Mouse (Mus musculus) midbrain, embryonic 15.5 days (tissue): ENCODE data around the gene Pola2. TPM values are rescaled to one million over a fixed set of nuclear protein-coding genes. Genes with fewer than 3 reads are reported as not detected.

Source experiments
- ATAC-seq: fragments of 200-750 bp; cut with Nextera tagmentation; replicated peaks from 2 replicates; pipeline ENCODE4 v1.8.0; 2017; ENCODE audit warnings: moderate TSS enrichment
- H3K27ac ChIP-seq: fragments of 300-500 bp; sonication (generic); 2 replicates; pipeline ENCODE4 v1.5.1; 2015; ENCODE audit warnings: mild to moderate bottlenecking, inconsistent platforms
- H3K27me3 ChIP-seq: fragments of 300-500 bp; sonication (generic); replicated peaks from 2 replicates; pipeline ENCODE4 v1.6.1; 2015; ENCODE audit warnings: inconsistent platforms
- H3K36me3 ChIP-seq: fragments of 300-500 bp; sonication (generic); replicated peaks from 2 replicates; pipeline ENCODE4 v1.6.1; 2015; ENCODE audit warnings: inconsistent platforms
- H3K4me1 ChIP-seq: fragments of 300-500 bp; sonication (generic); 2 replicates; pipeline ENCODE4 v1.6.1; 2015; ENCODE audit warnings: inconsistent platforms
- H3K4me2 ChIP-seq: fragments of 300-500 bp; sonication (generic); 2 replicates; pipeline ENCODE4 v1.6.1; 2015; ENCODE audit warnings: inconsistent platforms, mild to moderate bottlenecking, moderate library complexity
- H3K4me3 ChIP-seq: fragments of 300-500 bp; sonication (generic); 2 replicates; pipeline ENCODE4 v1.5.1; 2015; ENCODE audit warnings: mild to moderate bottlenecking, inconsistent platforms
- H3K9ac ChIP-seq: fragments of 300-500 bp; sonication (generic); 2 replicates; pipeline ENCODE4 v1.6.1; 2015; ENCODE audit warnings: mild to moderate bottlenecking, inconsistent platforms
- H3K9me3 ChIP-seq: fragments of 300-500 bp; sonication (generic); 2 replicates; pipeline ENCODE4 v1.6.1; 2016; ENCODE audit warnings: inconsistent platforms
- WGBS: fragments of 180-500 bp; shearing (Covaris S2); methylation state at CpG from one replicate; pipeline ENCODE4 v1.1.7; 2015; ENCODE audit warnings: mixed read lengths; 5-methylcytosine and 5-hydroxymethylcytosine counted together
- polyA plus RNA-seq: library from polyadenylated mRNA; unstranded; fragments of >200 nt; fragmentation: Nextera tagmentation; extraction: Ambion mirVana; gene quantifications from 2 replicates; pipeline ENCODE4 v1.2.1, GENCODE M21; 2015

The Pola2 gene
- polyA plus RNA-seq, 1 experiment from 2014 or later: 25.3 TPM

DNA sequence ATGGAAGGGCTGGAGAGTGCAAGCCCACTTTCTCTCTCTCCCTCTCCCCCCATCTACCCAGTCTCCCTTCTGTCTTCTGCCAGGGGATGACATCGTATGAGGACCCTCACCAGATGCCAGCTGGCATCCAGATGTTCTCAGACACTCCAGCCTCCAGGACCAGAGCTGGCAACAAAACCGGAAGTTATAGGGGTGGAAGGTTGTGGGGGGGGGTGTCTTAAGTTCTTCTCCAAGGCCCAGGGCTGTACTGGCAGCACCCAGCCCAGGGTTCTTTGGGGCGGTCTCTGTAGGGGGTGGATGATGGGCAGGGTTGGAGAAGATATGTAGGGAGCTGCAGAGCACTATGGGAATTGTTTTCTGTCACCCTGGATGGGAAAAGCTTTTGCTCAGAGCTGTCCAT is 35.5 kb downstream of the Pola2 start:
- H3K4me3 ChIP-seq: no peak overlapping the region
- no peak overlapping the region for H3K27ac ChIP-seq
- no peaks in the 10 kb centered on the region; the same call in 1 of the 2 replicates for H3K27me3 ChIP-seq
- no peaks in the 10 kb centered on the region for H3K36me3 ChIP-seq
- no peaks in the 10 kb centered on the region for H3K9me3 ChIP-seq
- H3K4me1 ChIP-seq: peaks cover 15% of the 10 kb centered on the region
- H3K9ac ChIP-seq: no peak overlapping the region
- WGBS: 71% methylated on average over 3 of the region's 3 CpGs
- H3K4me2 ChIP-seq: no peak overlapping the region
- no peak for ATAC-seq

DNA sequence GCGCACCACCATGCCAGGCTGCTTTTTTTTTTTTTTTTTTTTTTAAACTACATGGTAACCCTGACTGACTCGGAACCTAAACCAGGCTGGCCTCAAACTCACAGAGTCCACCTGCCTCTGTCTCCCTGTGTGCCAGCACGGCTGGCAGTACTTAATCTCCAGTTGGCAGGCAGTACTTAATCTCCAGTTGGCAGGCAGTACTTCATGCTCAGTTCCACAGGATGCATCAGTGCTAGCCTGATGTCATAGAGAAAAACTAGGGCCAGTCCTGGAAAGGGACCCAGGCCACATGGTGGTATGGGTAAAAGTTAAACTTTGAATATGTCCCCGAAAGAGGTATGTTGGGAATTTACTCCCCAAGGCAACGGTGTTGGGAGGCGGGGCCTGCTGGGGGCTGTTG is 35.9 kb downstream of the Pola2 start:
- Histone ChIP-seq H3K36me3 (no peaks in the 10 kb centered on the region), H3K9me3 (no peaks in the 10 kb centered on the region), H3K27me3 (no peaks in the 10 kb centered on the region; the same call in 1 of the 2 replicates), H3K4me1 (peaks cover 17% of the 10 kb centered on the region), H3K4me3 (no peak overlapping the region), H3K9ac (no peak overlapping the region), H3K4me2 (no peak overlapping the region), H3K27ac (no peak overlapping the region)
- WGBS: 84% methylated on average over 6 of the region's 6 CpGs
- ATAC-seq: no peak

DNA sequence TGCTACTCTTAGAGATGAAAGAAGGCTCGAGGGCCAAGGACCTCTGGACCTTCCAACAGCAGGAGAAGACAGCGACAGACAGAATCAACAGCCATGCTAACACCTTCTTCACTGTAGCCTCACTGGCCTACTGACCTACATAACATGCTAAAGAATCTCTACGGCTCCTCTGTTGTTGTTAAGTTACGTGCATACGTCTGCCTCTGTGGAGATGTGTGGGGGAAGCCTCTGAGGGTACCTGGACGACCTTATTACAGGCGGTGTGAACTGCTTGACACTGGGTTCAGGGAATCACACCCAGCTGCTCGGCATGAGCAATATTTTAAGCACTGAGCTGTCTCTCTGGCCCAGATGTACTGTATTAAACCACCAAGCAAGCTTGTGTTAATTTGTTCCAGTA is 36.5 kb downstream of the Pola2 start:
- H3K9me3 ChIP-seq: no peaks in the 10 kb centered on the region
- WGBS: 80% methylated on average over 8 of the region's 8 CpGs
- ATAC-seq: no peak
- H3K27me3 ChIP-seq: no peaks in the 10 kb centered on the region; the same call in 1 of the 2 replicates
- peaks cover 17% of the 10 kb centered on the region for H3K4me1 ChIP-seq
- H3K27ac ChIP-seq: no peak overlapping the region
- no peak overlapping the region for H3K4me2 ChIP-seq
- H3K9ac ChIP-seq: no peak overlapping the region
- no peaks in the 10 kb centered on the region for H3K36me3 ChIP-seq
- H3K4me3 ChIP-seq: no peak overlapping the region

DNA sequence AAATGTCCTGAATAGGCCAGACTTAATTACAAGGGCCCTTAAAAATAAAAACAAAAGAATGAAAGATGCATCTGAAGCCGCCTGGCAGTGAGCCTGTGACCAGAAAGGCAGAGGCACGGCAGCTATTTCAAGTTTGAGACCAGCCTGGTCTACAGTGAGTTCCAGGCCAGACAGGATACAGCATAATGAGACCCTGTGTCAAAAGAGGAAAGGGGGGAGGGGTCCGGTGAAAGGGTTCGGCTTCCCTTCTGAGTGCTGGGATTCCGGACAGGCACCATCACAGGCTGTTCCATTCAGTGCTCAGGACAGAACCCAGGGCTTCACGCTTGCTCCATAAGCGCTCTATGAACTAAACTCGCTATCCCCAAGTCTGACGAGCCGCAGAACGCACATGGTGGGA is 37.0 kb downstream of the Pola2 start:
- 76% methylated on average over 11 of the region's 11 CpGs for WGBS
- no peak overlapping the region for H3K4me2 ChIP-seq
- H3K36me3 ChIP-seq: no peaks in the 10 kb centered on the region
- no peak overlapping the region for H3K4me3 ChIP-seq
- H3K27me3 ChIP-seq: no peaks in the 10 kb centered on the region; the same call in 1 of the 2 replicates
- peaks cover 19% of the 10 kb centered on the region for H3K4me1 ChIP-seq
- H3K27ac ChIP-seq: no peak overlapping the region
- no peak overlapping the region for H3K9ac ChIP-seq
- no peaks in the 10 kb centered on the region for H3K9me3 ChIP-seq
- no peak for ATAC-seq

DNA sequence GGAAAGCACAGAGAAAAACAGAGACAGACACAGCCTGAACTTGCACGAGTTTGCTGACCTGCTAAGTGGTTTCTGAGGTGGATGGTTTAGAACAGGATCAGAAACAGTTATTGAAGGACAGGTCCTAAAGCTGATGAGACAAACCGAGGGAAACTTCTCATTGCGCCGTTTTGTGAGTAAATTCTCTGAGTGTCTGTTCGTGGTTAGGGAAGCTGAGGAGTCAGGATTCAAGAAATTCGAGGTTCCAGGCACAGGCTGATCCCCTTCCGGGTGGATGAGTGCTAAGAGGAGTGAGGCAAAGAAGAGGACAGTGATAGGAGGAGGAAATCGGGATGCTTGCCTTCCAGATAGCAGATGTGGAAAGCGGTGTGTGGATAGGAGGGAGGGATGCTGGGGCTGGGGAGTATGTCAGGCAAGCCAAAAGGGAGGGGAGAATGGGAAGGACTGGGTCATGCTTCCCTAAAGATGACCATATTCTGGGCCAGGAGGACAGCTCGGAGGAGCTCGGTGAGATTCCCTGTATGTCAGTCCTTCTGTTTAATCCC is 38.6 kb downstream of the Pola2 start:
- Histone ChIP-seq H3K4me1 (peaks cover 25% of the 10 kb centered on the region), H3K4me3 (peak overlapping the region; percentile 52), H3K4me2 (peak overlapping the region; percentile 65), H3K27me3 (no peaks in the 10 kb centered on the region; the same call in 1 of the 2 replicates), H3K36me3 (no peaks in the 10 kb centered on the region), H3K27ac (peak overlapping the region; percentile 73), H3K9me3 (no peaks in the 10 kb centered on the region), H3K9ac (peak overlapping the region; percentile 64)
- ATAC-seq: no peak
- 30% methylated on average over 11 of the region's 11 CpGs for WGBS

DNA sequence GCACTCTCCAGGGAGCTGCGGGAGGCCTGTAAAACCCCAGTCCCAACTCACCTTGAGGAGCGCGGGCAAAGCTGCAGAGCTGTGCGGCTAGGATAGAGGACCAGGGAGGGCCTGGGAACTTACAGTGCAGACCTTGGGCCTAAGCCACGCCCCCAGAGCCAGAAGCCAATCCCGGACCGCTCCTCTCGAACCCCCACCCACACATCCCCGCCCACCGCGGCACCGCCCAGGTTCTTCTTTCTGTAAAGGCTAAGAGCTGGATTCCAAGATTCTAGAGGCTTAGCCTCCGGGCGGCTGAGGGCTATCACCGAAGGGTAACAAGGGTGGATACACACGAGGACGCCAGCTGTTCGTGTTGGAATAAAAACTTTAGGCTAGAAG is 39.3 kb downstream of the Pola2 start, which contains the start of gene Cdc42ep2:
Gene Cdc42ep2 (minus strand): TSS at position 104 of the 381 bp plus-strand sequence.
- Histone ChIP-seq H3K4me3 (peak within 1 kb of the TSS; percentile 52), H3K27ac (peak within 1 kb of the TSS; percentile 73), H3K4me1 (peaks cover 25% of the 10 kb centered on the region), H3K9me3 (no peaks in the 10 kb centered on the region), H3K27me3 (no peaks in the 10 kb centered on the region; the same call in 1 of the 2 replicates), H3K4me2 (peak within 1 kb of the TSS; percentile 65), H3K9ac (peak within 1 kb of the TSS; percentile 64), H3K36me3 (no peaks in the 10 kb centered on the region)
- WGBS: under 1% methylated on average over 18 of the region's 18 CpGs
- ATAC-seq: peak; percentile 96

DNA sequence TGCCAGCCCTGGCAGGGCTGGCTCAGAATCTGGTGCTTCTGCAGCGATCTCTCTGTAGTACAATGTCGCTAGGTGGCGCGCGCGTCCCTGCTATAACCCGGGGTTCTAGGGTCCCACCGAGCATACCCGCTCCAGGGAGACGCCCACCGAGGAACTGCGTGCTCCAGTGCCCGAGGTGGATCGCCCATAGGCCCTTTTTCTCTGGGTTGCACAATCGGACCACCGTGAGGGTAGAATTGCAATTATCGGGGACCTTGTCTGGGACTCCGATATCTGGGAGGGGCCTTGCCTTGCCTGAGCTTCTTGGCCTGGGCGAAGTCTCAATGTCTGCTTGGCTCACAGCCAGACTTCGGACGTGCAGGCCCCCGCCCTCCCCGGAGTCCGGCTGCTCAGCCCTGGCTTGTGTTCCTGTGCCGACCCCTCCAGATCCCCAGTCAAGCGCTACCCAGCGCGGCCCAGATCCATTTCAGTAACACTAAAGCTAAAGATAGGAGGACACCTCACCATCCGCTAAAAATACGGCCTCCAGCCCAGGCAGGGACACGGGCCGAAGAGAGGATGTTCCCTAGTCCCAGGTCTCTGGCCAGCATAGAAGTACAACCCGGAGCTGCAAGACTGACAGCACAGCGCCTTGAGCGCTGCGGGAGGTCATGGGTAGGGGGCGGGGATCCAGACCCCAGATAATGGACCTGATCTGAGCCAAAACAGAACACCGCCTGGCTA is 39.9 kb downstream of the Pola2 start:
- Histone ChIP-seq H3K27me3 (no peaks in the 10 kb centered on the region; the same call in 1 of the 2 replicates), H3K36me3 (no peaks in the 10 kb centered on the region), H3K27ac (peak overlapping the region; percentile 73), H3K9ac (peak overlapping the region; percentile 64), H3K9me3 (no peaks in the 10 kb centered on the region), H3K4me1 (peaks cover 25% of the 10 kb centered on the region), H3K4me2 (peak overlapping the region; percentile 65), H3K4me3 (peak overlapping the region; percentile 52)
- WGBS: under 1% methylated on average over 38 of the region's 38 CpGs
- peak; percentile 88 for ATAC-seq

DNA sequence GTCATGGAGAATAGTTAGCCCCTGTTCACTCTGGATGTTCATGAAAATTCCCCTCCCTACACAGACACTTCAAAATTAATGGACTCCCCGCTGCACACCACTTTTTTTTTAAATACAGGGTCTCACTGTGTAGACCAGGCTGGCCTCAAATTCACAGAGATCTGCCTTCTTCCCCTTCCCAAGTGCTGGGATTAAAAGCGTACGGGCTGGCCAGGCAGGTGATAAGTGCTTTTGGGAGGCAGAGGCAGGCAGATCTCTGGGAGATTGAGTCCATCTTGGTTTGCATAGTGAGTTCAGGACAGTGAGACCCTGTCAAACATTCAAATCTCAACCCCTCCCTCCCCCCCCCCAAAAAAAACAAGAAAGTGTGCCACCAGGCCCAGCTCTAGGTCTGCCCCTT is 41.0 kb downstream of the Pola2 start:
- Histone ChIP-seq H3K4me3 (no peak overlapping the region), H3K4me1 (peaks cover 25% of the 10 kb centered on the region), H3K4me2 (no peak overlapping the region), H3K27me3 (no peaks in the 10 kb centered on the region; the same call in 1 of the 2 replicates), H3K9me3 (no peaks in the 10 kb centered on the region), H3K36me3 (peaks cover 6% of the 10 kb centered on the region; the same call in 1 of the 2 replicates), H3K9ac (no peak overlapping the region), H3K27ac (no peak overlapping the region)
- WGBS: 90% methylated on average over 3 of the region's 3 CpGs
- ATAC-seq: no peak

DNA sequence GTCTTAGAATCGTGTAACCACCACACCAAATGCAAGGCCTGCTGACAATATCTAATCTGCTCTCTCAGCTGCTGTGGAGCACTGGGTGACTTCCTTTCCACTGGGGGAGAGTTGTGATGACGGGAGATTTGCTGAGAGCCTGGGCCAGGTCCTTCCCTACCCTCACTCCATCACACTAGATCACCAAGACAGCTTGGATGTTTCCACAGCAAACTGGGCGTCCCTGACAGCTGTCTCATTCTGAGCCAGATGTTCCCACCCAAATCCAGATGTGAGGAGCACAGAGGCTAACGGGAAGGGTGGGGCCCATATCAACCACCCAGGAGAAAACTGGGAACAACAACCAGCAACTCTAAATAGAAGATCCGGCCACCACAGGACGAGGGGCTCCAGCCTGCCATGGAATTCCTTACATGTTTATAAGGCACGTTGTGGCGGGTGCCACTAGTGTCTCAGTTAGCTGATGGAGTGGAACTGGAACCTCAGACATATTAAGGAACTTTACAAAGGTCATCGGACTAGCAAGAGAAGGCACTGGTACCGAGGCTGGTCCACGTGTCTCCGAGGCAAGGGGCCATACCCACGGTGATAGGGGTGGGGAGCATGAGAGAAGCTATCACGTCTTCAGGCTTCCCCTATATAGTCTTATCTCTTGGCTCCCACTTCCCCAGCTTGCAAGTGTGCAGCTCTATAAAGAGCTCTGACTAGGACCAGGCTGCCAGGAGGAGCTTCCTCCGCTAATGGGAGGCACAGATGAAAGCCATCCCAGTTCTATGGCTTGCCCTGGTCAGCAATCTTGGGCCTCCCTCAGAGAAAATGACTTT is 41.7 kb downstream of the Pola2 start:
- Histone ChIP-seq H3K4me1 (peaks cover 25% of the 10 kb centered on the region), H3K27ac (no peak overlapping the region), H3K9ac (peak overlapping the region; percentile 13), H3K4me2 (peak overlapping the region; percentile 23; the same call in 1 of the 2 replicates), H3K27me3 (no peaks in the 10 kb centered on the region; the same call in 1 of the 2 replicates), H3K4me3 (no peak overlapping the region), H3K9me3 (no peaks in the 10 kb centered on the region), H3K36me3 (peaks cover 8% of the 10 kb centered on the region; the same call in 1 of the 2 replicates)
- ATAC-seq: no peak
- WGBS: 82% methylated on average over 15 of the region's 15 CpGs

DNA sequence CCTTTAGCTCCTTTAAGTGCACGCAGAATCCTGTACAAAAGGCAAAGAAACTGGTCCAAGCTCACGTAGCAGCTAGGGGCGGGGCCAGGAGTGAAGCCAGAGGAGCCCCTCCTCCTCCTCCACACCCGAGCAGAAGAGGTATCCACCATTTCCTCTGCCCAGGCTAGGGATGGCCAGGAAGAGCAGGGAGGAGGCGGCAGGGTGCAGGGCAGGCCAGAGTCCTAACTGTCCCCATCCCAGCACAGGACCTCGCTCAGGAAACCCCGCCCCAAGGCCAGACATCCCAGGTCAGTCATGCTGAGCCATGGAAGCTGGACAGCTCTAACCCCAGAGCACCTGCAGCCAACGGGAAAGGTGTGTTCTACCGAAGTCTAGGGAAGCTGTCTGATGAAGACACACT is 42.3 kb downstream of the Pola2 start:
- Histone ChIP-seq H3K27ac (no peak overlapping the region), H3K9ac (peak overlapping the region; percentile 13), H3K4me1 (peaks cover 25% of the 10 kb centered on the region), H3K4me2 (peak overlapping the region; percentile 23), H3K27me3 (no peaks in the 10 kb centered on the region; the same call in 1 of the 2 replicates), H3K4me3 (0 out of 2 replicates have a peak overlapping the region, but pooled peaks have one; percentile 3), H3K9me3 (no peaks in the 10 kb centered on the region), H3K36me3 (peaks cover 10% of the 10 kb centered on the region; the same call in 1 of the 2 replicates)
- ATAC-seq: no peak
- 19% methylated on average over 9 of the region's 9 CpGs for WGBS

DNA sequence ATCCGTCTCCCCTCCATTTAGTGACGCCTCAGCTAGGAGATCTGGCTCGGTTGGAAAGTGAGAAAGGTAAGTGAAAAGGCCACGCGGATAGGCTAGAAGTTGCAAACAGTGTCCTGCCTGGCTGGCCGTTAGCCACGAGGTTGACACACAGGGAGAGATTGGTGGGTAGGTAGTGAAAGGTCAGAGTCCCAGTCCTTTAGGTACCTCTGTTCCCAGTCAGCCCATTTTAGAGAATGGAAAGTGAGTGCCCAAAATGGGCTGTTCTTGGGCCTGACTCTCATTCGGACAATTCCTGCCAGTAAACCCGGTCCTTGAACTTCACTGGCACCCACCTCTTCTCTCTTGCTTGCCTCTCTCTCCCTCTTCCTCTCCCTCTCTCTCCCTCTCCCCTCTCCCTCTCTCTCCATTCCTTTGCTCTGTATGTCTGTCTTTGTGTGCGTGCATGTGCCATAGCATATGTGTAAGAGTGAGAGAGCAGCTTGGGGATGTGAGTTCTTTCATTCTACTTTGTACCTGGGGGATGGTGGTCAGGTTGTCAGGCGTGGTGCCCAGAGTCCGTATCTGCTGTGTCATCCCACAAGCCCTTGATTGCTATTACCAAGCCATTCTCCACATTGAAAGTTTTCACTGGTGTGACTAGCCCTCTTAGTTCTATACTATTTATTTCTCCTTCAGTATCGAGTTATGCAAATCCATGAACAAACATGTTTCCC is 50.8 kb downstream of the Pola2 start, which contains the start of gene Dpf2:
Gene Dpf2 (minus strand): TSS at position 4 of the 713 bp plus-strand sequence.
- H3K9ac ChIP-seq: peak within 1 kb of the TSS; percentile 87
- ATAC-seq: peak; percentile 74
- WGBS: 23% methylated on average over 13 of the region's 13 CpGs

More for the DNA sequence above, 50.8 kb downstream of the Pola2 start, which contains the start of gene Dpf2:
- Histone ChIP-seq H3K4me2 (peak within 1 kb of the TSS; percentile 88), H3K27ac (peak within 1 kb of the TSS; percentile 85), H3K9me3 (no peaks in the 10 kb centered on the region), H3K36me3 (peaks cover 4% of the 10 kb centered on the region; the same call in 1 of the 2 replicates), H3K27me3 (no peaks in the 10 kb centered on the region), H3K4me3 (peak within 1 kb of the TSS; percentile 96), H3K4me1 (peaks cover 37% of the 10 kb centered on the region)
